Mouse (Mus musculus) MEL (cell line): ENCODE data around the gene Exosc8. TPM values are rescaled to one million over a fixed set of nuclear protein-coding genes. Genes with fewer than 3 reads are reported as not detected.
"Not testable (repeated sequence)": the region's sequence is repeated elsewhere in the genome, so short reads cannot be mapped to it uniquely, and the experiment has no call there.

Experiments
- DNase-seq: peaks from one replicate; pipeline ENCODE4 v3.0.0; 2011; ENCODE audit warnings: low read depth, low spot score
- H3K27ac ChIP-seq: 2 replicates; pipeline ENCODE4 v1.5.1; 2012; ENCODE audit warnings: low read depth, mild to moderate bottlenecking, control low read depth, low read length, moderate library complexity; ENCODE audit not compliant: control insufficient read depth
- H3K27me3 ChIP-seq, 2 experiments: fragments of 150-350 bp in 1 of 2; sonication (generic) in 1 of 2; 2 replicates each; pipeline ENCODE4 v1.6.1; 2012; ENCODE audit warnings: low read length in 2 of 2, mild to moderate bottlenecking in 2 of 2, improper control_type of control experiment in 1 of 2, moderate library complexity in 1 of 2; ENCODE audit not compliant: insufficient read depth in 2 of 2, control insufficient read depth in 1 of 2
- H3K36me3 ChIP-seq, 2 experiments: 2 replicates each; pipeline ENCODE4 v1.6.1; 2012 to 2014; ENCODE audit warnings: low read length in 2 of 2, improper control_type of control experiment in 1 of 2, inconsistent platforms in 1 of 2, mild to moderate bottlenecking in 1 of 2; ENCODE audit not compliant: insufficient read depth in 2 of 2, control insufficient read depth in 1 of 2
- H3K4me1 ChIP-seq, 2 experiments: fragments of 150-350 bp in 1 of 2; sonication (generic) in 1 of 2; 2 replicates each; pipeline ENCODE4 v1.6.1; 2012; ENCODE audit warnings: low read length in 2 of 2, improper control_type of control experiment in 1 of 2, mild to moderate bottlenecking in 1 of 2; ENCODE audit not compliant: insufficient read depth in 2 of 2, control insufficient read depth in 1 of 2
- H3K4me3 ChIP-seq, 2 experiments: fragments of 150-350 bp in 1 of 2; sonication (generic) in 1 of 2; 2 replicates each; pipeline ENCODE4 v1.5.1; 2012; ENCODE audit warnings: low read depth in 2 of 2, low read length in 2 of 2, mild to moderate bottlenecking in 2 of 2, moderate library complexity in 2 of 2, control low read depth in 1 of 2, improper control_type of control experiment in 1 of 2; ENCODE audit not compliant: control insufficient read depth in 1 of 2, insufficient read depth in 1 of 2
- H3K79me2 ChIP-seq: 2 replicates; pipeline ENCODE4 v1.6.1; 2012; ENCODE audit warnings: mild to moderate bottlenecking, low read length, moderate library complexity; ENCODE audit not compliant: control insufficient read depth, poor library complexity, insufficient read depth
- H3K9ac ChIP-seq: 2 replicates; pipeline ENCODE4 v1.6.1; 2012; ENCODE audit warnings: low read depth, mild to moderate bottlenecking, control low read depth, low read length, moderate library complexity; ENCODE audit not compliant: control insufficient read depth, poor library complexity, severe bottlenecking
- H3K9me3 ChIP-seq: fragments of 150-350 bp; sonication (generic); replicated peaks from 2 replicates; pipeline ENCODE4 v1.6.1; 2012; ENCODE audit warnings: mild to moderate bottlenecking, low read length, improper control_type of control experiment, moderate library complexity; ENCODE audit not compliant: insufficient read depth
- CHD1 ChIP-seq: IDR thresholded peaks from 2 replicates; pipeline ENCODE4 v1.6.1; 2012; ENCODE audit warnings: low read depth, mild to moderate bottlenecking, inconsistent platforms, low read length, improper control_type of control experiment
- CTCF ChIP-seq, 3 experiments: IDR thresholded peaks in 2 of 3; conservative IDR thresholded peaks in 1 of 3; 2 replicates each; pipeline ENCODE4 v1.5.1; 2011 to 2012; ENCODE audit warnings: low read length in 3 of 3, low read depth in 2 of 3, mild to moderate bottlenecking in 2 of 3, improper control_type of control experiment in 1 of 3, inconsistent platforms in 1 of 3, mixed read lengths in 1 of 3, moderate library complexity in 1 of 3; ENCODE audit not compliant: control insufficient read depth in 1 of 3, insufficient read depth in 1 of 3, poor library complexity in 1 of 3, severe bottlenecking in 1 of 3
- ELF1 ChIP-seq: IDR thresholded peaks from 2 replicates; pipeline ENCODE4 v1.6.1; 2014; ENCODE audit warnings: low read depth, mild to moderate bottlenecking, inconsistent platforms, low read length, improper control_type of control experiment, moderate library complexity
- GABPA ChIP-seq: IDR thresholded peaks from 2 replicates; pipeline ENCODE4 v1.6.1; 2012; ENCODE audit warnings: low read depth, mild to moderate bottlenecking, inconsistent platforms, low read length, improper control_type of control experiment, moderate library complexity
- HCFC1 ChIP-seq: IDR thresholded peaks from 2 replicates; pipeline ENCODE4 v1.6.1; 2012; ENCODE audit warnings: low read depth, mild to moderate bottlenecking, inconsistent platforms, low read length, improper control_type of control experiment, moderate library complexity
- JUND ChIP-seq: IDR thresholded peaks from 2 replicates; pipeline ENCODE4 v1.6.1; 2011; ENCODE audit warnings: low read depth, mild to moderate bottlenecking, improper control_type of control experiment, low read length
- MAX ChIP-seq: IDR thresholded peaks from 2 replicates; pipeline ENCODE4 v1.6.1; 2011; ENCODE audit warnings: low read length, improper control_type of control experiment
- MAZ ChIP-seq: IDR thresholded peaks from 2 replicates; pipeline ENCODE4 v1.6.1; 2012; ENCODE audit warnings: low read depth, mild to moderate bottlenecking, inconsistent platforms, low read length, improper control_type of control experiment
- MYB ChIP-seq: IDR thresholded peaks from 2 replicates; pipeline ENCODE4 v1.6.1; 2011; ENCODE audit warnings: mild to moderate bottlenecking, low read depth, low read length, improper control_type of control experiment
- POLR2A ChIP-seq, 2 experiments: IDR thresholded peaks; 2 replicates each; pipeline ENCODE4 v1.6.1; 2011 to 2012; ENCODE audit warnings: low read length in 2 of 2, mild to moderate bottlenecking in 2 of 2, control low read depth in 1 of 2, improper control_type of control experiment in 1 of 2, low read depth in 1 of 2, moderate library complexity in 1 of 2; ENCODE audit not compliant: control insufficient read depth in 1 of 2, insufficient read depth in 1 of 2, poor library complexity in 1 of 2
- POLR2AphosphoS5 ChIP-seq: IDR thresholded peaks from 2 replicates; pipeline ENCODE4 v1.6.1; 2012; ENCODE audit warnings: low read depth, borderline replicate concordance, mild to moderate bottlenecking, inconsistent platforms, low read length, moderate library complexity, mixed read lengths
- RAD21 ChIP-seq: IDR thresholded peaks from 2 replicates; pipeline ENCODE4 v1.6.1; 2011; ENCODE audit warnings: mild to moderate bottlenecking, low read depth, low read length, improper control_type of control experiment
- RCOR1 ChIP-seq: IDR thresholded peaks from 2 replicates; pipeline ENCODE4 v1.6.1; 2012; ENCODE audit warnings: low read depth, mild to moderate bottlenecking, inconsistent platforms, low read length, improper control_type of control experiment
- SMC3 ChIP-seq: IDR thresholded peaks from 2 replicates; pipeline ENCODE4 v1.6.1; 2011; ENCODE audit warnings: low read depth, low read length, improper control_type of control experiment
- TAL1 ChIP-seq: IDR thresholded peaks from 2 replicates; pipeline ENCODE4 v1.6.1; 2012; ENCODE audit warnings: mild to moderate bottlenecking, inconsistent platforms, low read length, moderate library complexity, mixed read lengths
- TBP ChIP-seq: IDR thresholded peaks from 2 replicates; pipeline ENCODE4 v1.8.0; 2011; ENCODE audit warnings: low read depth, low read length, improper control_type of control experiment
- UBTF ChIP-seq: IDR thresholded peaks from 2 replicates; pipeline ENCODE4 v1.6.1; 2012; ENCODE audit warnings: low read depth, mild to moderate bottlenecking, inconsistent platforms, low read length, improper control_type of control experiment, moderate library complexity, borderline replicate concordance; ENCODE audit not compliant: insufficient read depth
- USF2 ChIP-seq, 2 experiments: IDR thresholded peaks; 2 replicates each; pipeline ENCODE4 v1.6.1; 2011 to 2012; ENCODE audit warnings: improper control_type of control experiment in 2 of 2, low read length in 2 of 2, borderline replicate concordance in 1 of 2, inconsistent platforms in 1 of 2, low read depth in 1 of 2, mild to moderate bottlenecking in 1 of 2; ENCODE audit not compliant: insufficient read depth in 1 of 2
- ZKSCAN1 ChIP-seq: IDR thresholded peaks from 2 replicates; pipeline ENCODE4 v1.6.1; 2012; ENCODE audit warnings: low read depth, mild to moderate bottlenecking, inconsistent platforms, low read length, improper control_type of control experiment, moderate library complexity
- ZMIZ1 ChIP-seq: IDR thresholded peaks from 2 replicates; pipeline ENCODE4 v1.6.1; 2012; ENCODE audit warnings: low read depth, mild to moderate bottlenecking, inconsistent platforms, low read length, improper control_type of control experiment, moderate library complexity
- ZNF384 ChIP-seq: IDR thresholded peaks from 2 replicates; pipeline ENCODE4 v1.6.1; 2012; ENCODE audit warnings: low read depth, mild to moderate bottlenecking, inconsistent platforms, low read length, improper control_type of control experiment
- polyA plus RNA-seq, 2 experiments: library from polyadenylated mRNA; stranded (reverse) in 1 of 2; unstranded in 1 of 2; fragments of >175 nt in 1 of 2; fragments of >200 nt in 1 of 2; gene quantifications; 2 replicates each; pipeline versions ENCODE4 v1.2.1 to v1.2.4; 2012; ENCODE audit warnings: low replicate concordance in 2 of 2, low read depth in 1 of 2; ENCODE audit not compliant: insufficient read length in 2 of 2, insufficient read depth in 1 of 2, missing spikeins in 1 of 2
- total RNA-seq: library from RNA; depleted of rRNA; stranded (reverse); fragments of 300-350 nt; gene quantifications from 2 replicates; pipeline ENCODE4 v1.2.3, GENCODE M21; 2012

The Exosc8 gene
- total and polyA plus RNA-seq, 3 experiments: 231 to 361 TPM; not detected in 1

- Histone ChIP-seq H3K79me2 (no peaks in the 10 kb centered on the region), H3K4me3 (no peak overlapping the region), H3K27ac (no peak overlapping the region), H3K27me3 (no peaks in the 10 kb centered on the region), H3K4me1 (no peaks in the 10 kb centered on the region), H3K36me3 (peaks cover 0 to 40% of the 10 kb centered on the region in 2 experiments; a peak in 2 of 4 replicates), H3K9ac (no peak overlapping the region), H3K9me3 (no peaks in the 10 kb centered on the region)
- TF ChIP-seq ZMIZ1 (no peak), GABPA (no peak), JUND (no peak)
- DNase-seq: no peak
These were observed 26.2 kb downstream of the Exosc8 start for GRCm38 (mm10) chr3:54708972-54709371.

- peaks cover 2 to 40% of the 10 kb centered on the region in 2 experiments for H3K36me3 ChIP-seq
- H3K4me3 ChIP-seq, H3K9ac ChIP-seq, H3K27ac ChIP-seq, H3K9me3 ChIP-seq, H3K27me3 ChIP-seq, H3K79me2 ChIP-seq, H3K4me1 ChIP-seq, DNase-seq: not testable (repeated sequence)
These were observed 31.1 kb downstream of the Exosc8 start for GRCm38 (mm10) chr3:54704106-54704505.

GRCm38 (mm10) chr3:54699759-54700301, 35.4 kb downstream of the Exosc8 start:
- no peak for DNase-seq

More at GRCm38 (mm10) chr3:54699759-54700301, 35.4 kb downstream of the Exosc8 start:
- Histone ChIP-seq H3K9ac (no peak overlapping the region), H3K27ac (no peak overlapping the region), H3K79me2 (no peaks in the 10 kb centered on the region; the same call in 1 of the 2 replicates), H3K4me3 (no peak overlapping the region), H3K4me1 (no peaks in the 10 kb centered on the region; a peak in 2 of 4 replicates), H3K9me3 (no peaks in the 10 kb centered on the region), H3K36me3 (peaks cover 6 to 44% of the 10 kb centered on the region in 2 experiments), H3K27me3 (no peaks in the 10 kb centered on the region)
- no peak for TF ChIP-seq UBTF
- no peak for TF ChIP-seq HCFC1
- TF ChIP-seq SMC3: no peak
- no peak for TF ChIP-seq RCOR1
- TF ChIP-seq CHD1: no peak
- TF ChIP-seq TBP: no peak
- TF ChIP-seq POLR2A (IDR thresholded peaks at IDR 0.05; ENCODE audit: control insufficient read depth in 1 of 2, insufficient read depth in 1 of 2, low read depth in 1 of 2, low read length in 2 of 2, poor library complexity in 1 of 2): no peak
- TF ChIP-seq ELF1: no peak
- no peak for TF ChIP-seq ZNF384
- TF ChIP-seq ZMIZ1: no peak
- no peak for TF ChIP-seq TAL1
- TF ChIP-seq USF2 (IDR thresholded peaks at IDR 0.05; ENCODE audit: borderline replicate concordance in 1 of 2, insufficient read depth in 1 of 2, low read depth in 1 of 2, low read length in 2 of 2): no peak
- no peak for TF ChIP-seq POLR2AphosphoS5
- no peak for TF ChIP-seq JUND
- TF ChIP-seq MYB: no peak
- TF ChIP-seq MAZ: no peak
- TF ChIP-seq RAD21: no peak
- no peak for TF ChIP-seq CTCF (IDR thresholded peaks at IDR 0.05 in 2 of 3, conservative IDR thresholded peaks at IDR 0.05 in 1 of 3; ENCODE audit: control insufficient read depth in 1 of 3, insufficient read depth in 1 of 3, low read depth in 2 of 3, low read length in 3 of 3, poor library complexity in 1 of 3, severe bottlenecking in 1 of 3)
- no peak for TF ChIP-seq MAX
- no peak for TF ChIP-seq ZKSCAN1
